Mouse (Mus musculus): ENCODE data around the gene Tbcc. TPM values are rescaled to one million over a fixed set of nuclear protein-coding genes. Genes with fewer than 3 reads are reported as not detected.

Gene Tbcc
- polyA plus RNA-seq, 1 experiment from 2014 or later = 42.2 TPM

GRCm38 (mm10) chr17:46881728-46882127, 8.8 kb upstream of the Tbcc start:
- Histone ChIP-seq H3K4me2 (replicated peaks; ENCODE audit: low read depth) (no peak overlapping the region), H3K36me3 (ENCODE audit: control insufficient read depth, insufficient read depth, low read length) (no peaks in the 10 kb centered on the region), H3K4me3 (ENCODE audit: low read depth, low read length) (no peak overlapping the region), H3K9me3 (ENCODE audit: control insufficient read depth, low read length) (no peaks in the 10 kb centered on the region), H3K4me1 (replicated peaks; ENCODE audit: control insufficient read depth, insufficient read depth) (0 out of 2 replicates have a peak, but pooled peaks cover 2% of the 10 kb centered on the region), H3K27me3 (ENCODE audit: control insufficient read depth, insufficient read depth, low read length) (no peaks in the 10 kb centered on the region), H3K27ac (replicated peaks) (no peak overlapping the region; the same call in 1 of the 2 replicates), H3K9ac (ENCODE audit: low read length) (no peak overlapping the region)
- DNase-seq (ENCODE audit: low spot score) = no peak
- TF ChIP-seq EP300 (optimal IDR thresholded peaks at IDR 0.05) (no peak), CTCF (IDR thresholded peaks at IDR 0.05; ENCODE audit: low read depth) (no peak)
- ATAC-seq (ENCODE audit: low FRiP score, low TSS enrichment) = no peak
- WGBS = 76% methylated on average over 6 of the region's 6 CpGs

- Histone ChIP-seq H3K4me3 (ENCODE audit: low read depth, low read length) (no peak overlapping the region), H3K9me3 (ENCODE audit: control insufficient read depth, low read length) (no peaks in the 10 kb centered on the region), H3K4me2 (replicated peaks; ENCODE audit: low read depth) (no peak overlapping the region; the same call in none of the 2 replicates), H3K27ac (replicated peaks) (peak overlapping the region; percentile 89), H3K27me3 (ENCODE audit: control insufficient read depth, insufficient read depth, low read length) (no peaks in the 10 kb centered on the region), H3K9ac (ENCODE audit: low read length) (peak overlapping the region; percentile 41; the same call in 1 of the 2 replicates), H3K4me1 (replicated peaks; ENCODE audit: control insufficient read depth, insufficient read depth) (no peaks in the 10 kb centered on the region), H3K36me3 (ENCODE audit: control insufficient read depth, insufficient read depth, low read length) (no peaks in the 10 kb centered on the region)
- TF ChIP-seq EP300 (optimal IDR thresholded peaks at IDR 0.05) = no peak
- no peak for TF ChIP-seq CTCF (IDR thresholded peaks at IDR 0.05; ENCODE audit: low read depth)
- ATAC-seq (ENCODE audit: low FRiP score, low TSS enrichment) (peak; percentile 80), DNase-seq (ENCODE audit: low spot score) (peak; percentile 78)
- 60% methylated on average over 9 of the region's 9 CpGs for WGBS
Observed at GRCm38 (mm10) chr17:46883107-46883506, 7.4 kb upstream of the Tbcc start.

- no peak for DNase-seq (ENCODE audit: low spot score)
- Histone ChIP-seq H3K27ac (replicated peaks) (no peak overlapping the region), H3K9me3 (ENCODE audit: control insufficient read depth, low read length) (no peaks in the 10 kb centered on the region), H3K36me3 (ENCODE audit: control insufficient read depth, insufficient read depth, low read length) (no peaks in the 10 kb centered on the region), H3K27me3 (ENCODE audit: control insufficient read depth, insufficient read depth, low read length) (no peaks in the 10 kb centered on the region), H3K4me1 (replicated peaks; ENCODE audit: control insufficient read depth, insufficient read depth) (no peaks in the 10 kb centered on the region), H3K9ac (ENCODE audit: low read length) (no peak overlapping the region), H3K4me2 (replicated peaks; ENCODE audit: low read depth) (no peak overlapping the region), H3K4me3 (ENCODE audit: low read depth, low read length) (no peak overlapping the region)
- WGBS = 93% methylated on average over 6 of the region's 6 CpGs
- ATAC-seq (ENCODE audit: low FRiP score, low TSS enrichment) = no peak
- TF ChIP-seq EP300 (optimal IDR thresholded peaks at IDR 0.05) (no peak), CTCF (IDR thresholded peaks at IDR 0.05; ENCODE audit: low read depth) (no peak)
Observed at GRCm38 (mm10) chr17:46884766-46885165, 5.7 kb upstream of the Tbcc start.

GRCm38 (mm10) chr17:46885218-46885909, 5.1 kb upstream of the Tbcc start:
- Histone ChIP-seq H3K4me1 (replicated peaks; ENCODE audit: control insufficient read depth, insufficient read depth) (no peaks in the 10 kb centered on the region), H3K4me2 (replicated peaks; ENCODE audit: low read depth) (no peak overlapping the region), H3K4me3 (ENCODE audit: low read depth, low read length) (no peak overlapping the region), H3K36me3 (ENCODE audit: control insufficient read depth, insufficient read depth, low read length) (no peaks in the 10 kb centered on the region), H3K27ac (replicated peaks) (peak overlapping the region; percentile 65), H3K9ac (ENCODE audit: low read length) (peak overlapping the region; percentile 27; the same call in 1 of the 2 replicates), H3K9me3 (ENCODE audit: control insufficient read depth, low read length) (no peaks in the 10 kb centered on the region), H3K27me3 (ENCODE audit: control insufficient read depth, insufficient read depth, low read length) (no peaks in the 10 kb centered on the region)
- no peak for DNase-seq (ENCODE audit: low spot score)
- TF ChIP-seq CTCF (IDR thresholded peaks at IDR 0.05; ENCODE audit: low read depth) (no peak), EP300 (optimal IDR thresholded peaks at IDR 0.05) (no peak)
- no peak for ATAC-seq (ENCODE audit: low FRiP score, low TSS enrichment)
- 59% methylated on average over 11 of the region's 11 CpGs for WGBS

GRCm38 (mm10) chr17:46885910-46886643, 4.4 kb upstream of the Tbcc start:
- peak overlapping the region; percentile 27; the same call in 1 of the 2 replicates for H3K9ac ChIP-seq (ENCODE audit: low read length)
- H3K4me3 ChIP-seq (ENCODE audit: low read depth, low read length) = no peak overlapping the region
- peak overlapping the region; percentile 65 for H3K27ac ChIP-seq (replicated peaks)
- DNase-seq (ENCODE audit: low spot score) (peak; percentile 58), ATAC-seq (ENCODE audit: low FRiP score, low TSS enrichment) (no peak; the same call in 1 of the 2 replicates)
- no peak overlapping the region for H3K4me2 ChIP-seq (replicated peaks; ENCODE audit: low read depth)
- TF ChIP-seq CTCF (IDR thresholded peaks at IDR 0.05; ENCODE audit: low read depth) (no peak), EP300 (optimal IDR thresholded peaks at IDR 0.05) (no peak)
- H3K27me3 ChIP-seq (ENCODE audit: control insufficient read depth, insufficient read depth, low read length) = no peaks in the 10 kb centered on the region
- no peaks in the 10 kb centered on the region for H3K4me1 ChIP-seq (replicated peaks; ENCODE audit: control insufficient read depth, insufficient read depth)
- no peaks in the 10 kb centered on the region for H3K36me3 ChIP-seq (ENCODE audit: control insufficient read depth, insufficient read depth, low read length)
- no peaks in the 10 kb centered on the region for H3K9me3 ChIP-seq (ENCODE audit: control insufficient read depth, low read length)
- WGBS = 38% methylated on average over 17 of the region's 17 CpGs

Measured in stomach, postnatal 0 days (tissue).